Mouse (Mus musculus): ENCODE data around the gene Mc3r.

- TF ChIP-seq GATA1 (IDR thresholded peaks at IDR 0.05; ENCODE audit: borderline replicate concordance, low read length) (no peak), FLI1 (IDR thresholded peaks at IDR 0.05; ENCODE audit: low read length) (no peak)
Observed at GRCm38 (mm10) chr2:172216163-172216915, 32.0 kb upstream of the Mc3r start.
